ENCODE assay signal across 29 mouse cellular contexts in the genomic region with DNA sequence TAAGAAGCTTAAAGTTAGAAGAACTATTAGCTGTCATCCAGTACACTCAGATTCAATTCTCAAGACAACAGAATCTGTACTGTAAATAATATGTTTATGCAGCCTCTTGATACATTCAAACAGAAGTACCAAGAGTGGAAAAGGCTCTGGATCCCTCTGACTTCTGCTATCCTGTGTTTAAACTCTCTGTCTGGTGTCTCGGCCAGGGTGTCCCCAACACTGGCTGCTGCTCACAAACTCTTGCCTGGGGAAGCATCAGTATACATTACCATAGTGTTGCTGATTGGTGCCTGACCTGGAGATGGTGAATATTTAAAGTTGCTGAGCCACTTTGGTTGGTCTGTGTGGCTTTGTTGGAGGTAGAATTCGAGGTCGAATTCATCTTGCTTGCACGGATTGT. TPM values are rescaled to one million over a fixed set of nuclear protein-coding genes. Genes with fewer than 3 reads are reported as not detected.
DNase-seq lines count a peak whose midpoint lies in the region; ATAC-seq lines count a peak whose summit lies in the region.
"Had no signal": no experiment of that assay in that cellular context is flagged by ENCODE, and none has a peak within 500 bp of the region (broad histone marks: within the 10 kb centered on the region; RNA-seq: fewer than 3 reads in every experiment).

No protein-coding gene starts in this region.

- H3K4me1 ChIP-seq in heart, embryonic 11.5 days (ENCODE audit: control insufficient read depth, insufficient read depth, low read length), result peaks cover 33% of the 10 kb centered on the region
- H3K4me1 ChIP-seq in heart, embryonic 16.5 days (ENCODE audit: control insufficient read depth, insufficient read depth, low read length), result peaks cover 37% of the 10 kb centered on the region
- H3K4me1 ChIP-seq in midbrain, embryonic 11.5 days (ENCODE audit: control insufficient read depth, insufficient read depth, low read length), result no peaks in the 10 kb centered on the region
- H3K4me1 ChIP-seq in midbrain, embryonic 15.5 days, result no peaks in the 10 kb centered on the region
- H3K4me1 ChIP-seq: forebrain, embryonic 13.5 days; hindbrain, embryonic 13.5 days; limb, embryonic 13.5 days had no signal

- peaks cover 3% of the 10 kb centered on the region; the same call in 1 of the 2 replicates for H3K27me3 ChIP-seq in heart, embryonic 11.5 days (ENCODE audit: control insufficient read depth, insufficient read depth, low read length)
- H3K27me3 ChIP-seq in heart, embryonic 16.5 days (ENCODE audit: control insufficient read depth, insufficient read depth, low read length), result peaks cover 2% of the 10 kb centered on the region; the same call in 1 of the 2 replicates
- H3K27me3 ChIP-seq in midbrain, embryonic 11.5 days (ENCODE audit: control insufficient read depth, insufficient read depth, low read length), result peaks cover 17% of the 10 kb centered on the region
- H3K27me3 ChIP-seq in midbrain, embryonic 15.5 days (replicated peaks), result peaks cover 37% of the 10 kb centered on the region

- H3K9ac ChIP-seq in heart, embryonic 11.5 days (ENCODE audit: low read depth, low read length), result peak overlapping the region; percentile 46
- peak overlapping the region; percentile 48 for H3K9ac ChIP-seq in heart, embryonic 16.5 days (ENCODE audit: low read length)
- H3K9ac ChIP-seq in midbrain, embryonic 11.5 days (ENCODE audit: low read length), result no peak overlapping the region
- no peak overlapping the region for H3K9ac ChIP-seq in midbrain, embryonic 15.5 days
- H3K9ac ChIP-seq: forebrain, embryonic 13.5 days; hindbrain, embryonic 13.5 days; limb, embryonic 13.5 days had no signal

- H3K27ac ChIP-seq in heart, embryonic 11.5 days (ENCODE audit: low read depth, low read length), result peak overlapping the region; percentile 25
- peak overlapping the region; percentile 91 for H3K27ac ChIP-seq in heart, embryonic 16.5 days (ENCODE audit: low read length)
- no peak overlapping the region for H3K27ac ChIP-seq in midbrain, embryonic 11.5 days (ENCODE audit: low read depth, low read length)
- no peak overlapping the region for H3K27ac ChIP-seq in midbrain, embryonic 15.5 days
- H3K27ac ChIP-seq: forebrain, embryonic 13.5 days; hindbrain, embryonic 13.5 days; kidney, postnatal 0 days; limb, embryonic 13.5 days had no signal

- ATAC-seq in heart, embryonic 11.5 days (replicated peaks; ENCODE audit: insufficient number of reproducible peaks, low FRiP score, low TSS enrichment), result no peak
- ATAC-seq in heart, embryonic 16.5 days (replicated peaks; ENCODE audit: extremely low read depth, insufficient read depth, low FRiP score), result no peak
- no peak for ATAC-seq in midbrain, embryonic 11.5 days (ENCODE audit: low FRiP score)
- ATAC-seq in midbrain, embryonic 15.5 days (replicated peaks), result no peak
- ATAC-seq: CD4-positive, CD25-positive, alpha-beta regulatory T cell, adult 4 months; forebrain, embryonic 13.5 days; intestine, embryonic 16.5 days; midbrain, embryonic 16.5 days had no signal

- no peak overlapping the region for H3K4me3 ChIP-seq in heart, embryonic 11.5 days (ENCODE audit: low read depth, low read length)
- no peak overlapping the region for H3K4me3 ChIP-seq in heart, embryonic 16.5 days (ENCODE audit: low read length)
- no peak overlapping the region for H3K4me3 ChIP-seq in midbrain, embryonic 11.5 days (ENCODE audit: low read depth, low read length)
- no peak overlapping the region for H3K4me3 ChIP-seq in midbrain, embryonic 15.5 days
- H3K4me3 ChIP-seq: forebrain, embryonic 13.5 days; hindbrain, embryonic 13.5 days; limb, embryonic 13.5 days had no signal

- peak overlapping the region; percentile 27 for H3K4me2 ChIP-seq in heart, embryonic 11.5 days
- H3K4me2 ChIP-seq in heart, embryonic 16.5 days (ENCODE audit: low read depth, low read length), result peak overlapping the region; percentile 27; the same call in 1 of the 2 replicates
- H3K4me2 ChIP-seq in midbrain, embryonic 11.5 days, result no peak overlapping the region
- no peak overlapping the region for H3K4me2 ChIP-seq in midbrain, embryonic 15.5 days
- H3K4me2 ChIP-seq: forebrain, embryonic 13.5 days; hindbrain, embryonic 13.5 days; limb, embryonic 13.5 days; liver, embryonic 11.5 days had no signal

- no peaks in the 10 kb centered on the region for H3K36me3 ChIP-seq in heart, embryonic 11.5 days (ENCODE audit: control insufficient read depth, insufficient read depth, low read length)
- peaks cover 4% of the 10 kb centered on the region; the same call in 1 of the 2 replicates for H3K36me3 ChIP-seq in heart, embryonic 16.5 days (ENCODE audit: control insufficient read depth, insufficient read depth)
- H3K36me3 ChIP-seq in midbrain, embryonic 11.5 days (ENCODE audit: control insufficient read depth, insufficient read depth, low read length), result no peaks in the 10 kb centered on the region
- H3K36me3 ChIP-seq in midbrain, embryonic 15.5 days (replicated peaks), result no peaks in the 10 kb centered on the region
- H3K36me3 ChIP-seq: hindbrain, embryonic 13.5 days; limb, embryonic 13.5 days had no signal

- no peaks in the 10 kb centered on the region; the same call in 1 of the 2 replicates for H3K9me3 ChIP-seq in heart, embryonic 11.5 days (replicated peaks; ENCODE audit: control insufficient read depth, low read length)
- peaks cover 6% of the 10 kb centered on the region for H3K9me3 ChIP-seq in heart, embryonic 16.5 days (replicated peaks; ENCODE audit: control insufficient read depth, low read length)
- peaks cover 3% of the 10 kb centered on the region; the same call in 1 of the 2 replicates for H3K9me3 ChIP-seq in midbrain, embryonic 11.5 days (ENCODE audit: control insufficient read depth, low read length)
- H3K9me3 ChIP-seq in midbrain, embryonic 15.5 days, result no peaks in the 10 kb centered on the region
- H3K9me3 ChIP-seq: forebrain, embryonic 13.5 days; limb, embryonic 13.5 days had no signal

- no peak for DNase-seq in heart, adult 11 months
- DNase-seq in heart, adult 18-20 months, result no peak
- DNase-seq in midbrain, embryonic 11.5 days (ENCODE audit: low spot score, missing footprints), result peak; percentile 44
- DNase-seq in thymus, postnatal 10 days (ENCODE audit: low spot score in 2 of 2), result no peak
- DNase-seq: cerebellum, adult 11 months; cerebellum, adult 9-10 months; cerebellum, postnatal 36 days; kidney, adult 8-10 months; thymus, postnatal 14 days had no signal

- 52% methylated on average over 4 of the region's 4 CpGs for WGBS in heart, embryonic 11.5 days (ENCODE audit: insufficient replicate concordance)
- WGBS in heart, embryonic 16.5 days, result 40% methylated on average over 4 of the region's 4 CpGs
- 74% methylated on average over 4 of the region's 4 CpGs for WGBS in midbrain, embryonic 11.5 days
- WGBS in midbrain, embryonic 15.5 days, result 75% methylated on average over 4 of the region's 4 CpGs

RNA-seq across cellular contexts. Expression of a gene that starts 17.0 kb away (rescaled TPM):
- 157 and 159 TPM in 2 replicates for polyA plus RNA-seq in heart, embryonic 11.5 days (2014; fragmentation: Nextera tagmentation; extraction: Ambion mirVana)
- polyA plus RNA-seq in heart, embryonic 16.5 days (2015; fragmentation: Nextera tagmentation; extraction: Ambion mirVana), result 123 and 132 TPM in 2 replicates
- total RNA-seq in heart, adult 18-20 months (2021), result 10 to 100 TPM; 75.6 to 79.8 TPM
- polyA plus RNA-seq in midbrain, embryonic 11.5 days (2014; fragmentation: Nextera tagmentation; extraction: Ambion mirVana), result not detected in 2 replicates
- 0.10 and 0.92 TPM in 2 replicates for polyA plus RNA-seq in midbrain, embryonic 15.5 days (2015; fragmentation: Nextera tagmentation; extraction: Ambion mirVana)
- total RNA-seq: adrenal gland, postnatal 14 days; gastrocnemius, postnatal 25 days; layer of hippocampus, adult 8-10 months; layer of hippocampus, postnatal 25 days; left cerebral cortex, adult 8-10 months; left cerebral cortex, postnatal 36 days had no signal
- polyA plus RNA-seq: CD4-positive, CD25-positive, alpha-beta regulatory T cell, adult 4 months; forebrain, embryonic 13.5 days; kidney, postnatal 0 days; limb, embryonic 13.5 days; liver, embryonic 16.5 days; midbrain, embryonic 16.5 days; neural tube, embryonic 14.5 days; urinary bladder, adult 2 months had no signal

RNA-seq across cellular contexts. Expression of a gene that starts 55.1 kb away (rescaled TPM):
- polyA plus RNA-seq in heart, embryonic 11.5 days (2014; fragmentation: Nextera tagmentation; extraction: Ambion mirVana), result 6.3 and 6.9 TPM in 2 replicates
- 6.2 and 6.9 TPM in 2 replicates for polyA plus RNA-seq in heart, embryonic 16.5 days (2015; fragmentation: Nextera tagmentation; extraction: Ambion mirVana)
- 1 to 10 TPM in 1 of 2 experiments, under 1 TPM in 1; 0.37 to 1.1 TPM for total RNA-seq in heart, adult 18-20 months (2021)
- polyA plus RNA-seq in midbrain, embryonic 11.5 days (2014; fragmentation: Nextera tagmentation; extraction: Ambion mirVana), result 3.8 and 6.4 TPM in 2 replicates
- polyA plus RNA-seq in midbrain, embryonic 15.5 days (2015; fragmentation: Nextera tagmentation; extraction: Ambion mirVana), result 3.3 and 3.5 TPM in 2 replicates

Comparison
In these comparisons a context has a peak if more than half of its experiments do, and no peak if none do; other contexts are left out.
1. H3K27ac ChIP-seq: peak in heart, embryonic 11.5 days (single experiment) and heart, embryonic 16.5 days (single experiment); none in midbrain, embryonic 11.5 days (single experiment) and midbrain, embryonic 15.5 days (single experiment).
2. H3K4me2 ChIP-seq: peak in heart, embryonic 11.5 days (single experiment) and heart, embryonic 16.5 days (single experiment); none in midbrain, embryonic 11.5 days (single experiment) and midbrain, embryonic 15.5 days (single experiment).
3. H3K9ac ChIP-seq: peak in heart, embryonic 11.5 days (single experiment) and heart, embryonic 16.5 days (single experiment); none in midbrain, embryonic 11.5 days (single experiment) and midbrain, embryonic 15.5 days (single experiment).
4. RNA of a gene that starts 17.0 kb away (polyA plus RNA-seq): 157 to 159 TPM in heart, embryonic 11.5 days and 123 to 132 TPM in heart, embryonic 16.5 days; 0.10 to 0.92 TPM in midbrain, embryonic 15.5 days and not detected in midbrain, embryonic 11.5 days; every median in the first group is over 10 times any median in the second.